Mouse (Mus musculus) CH12F3 (cell line): ENCODE results near the gene Acbd6.

Experiments
- in situ Hi-C: fragments of 300-500 bp; cut with MboI; formaldehyde crosslinking; loops from 2 replicates; pipeline ENCODE4 v1.14.3; 2020; ENCODE audit warnings: low sequenced_read_pairs

The Acbd6 gene

DNA sequence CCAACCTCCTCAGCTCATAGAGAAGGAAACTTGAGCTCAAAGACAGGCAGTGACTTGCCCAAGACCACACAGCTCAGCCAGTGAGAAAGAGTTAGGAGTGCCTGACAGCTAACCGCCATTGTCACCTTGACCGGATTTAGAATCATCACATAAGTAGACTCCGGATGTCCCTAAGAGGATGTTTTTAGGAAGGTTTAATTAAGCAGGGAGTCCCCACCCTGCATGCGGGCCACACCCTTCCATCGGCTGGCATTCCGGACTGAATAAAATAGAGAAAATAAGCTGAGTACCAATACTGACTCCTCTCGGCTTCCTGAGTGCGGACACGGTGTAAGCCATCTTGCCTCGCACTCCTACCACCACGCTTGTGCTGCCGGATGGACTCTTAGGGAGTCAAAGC lies 159.4 kb downstream of the Acbd6 start:
- in situ Hi-C loops, result no loop called here

DNA sequence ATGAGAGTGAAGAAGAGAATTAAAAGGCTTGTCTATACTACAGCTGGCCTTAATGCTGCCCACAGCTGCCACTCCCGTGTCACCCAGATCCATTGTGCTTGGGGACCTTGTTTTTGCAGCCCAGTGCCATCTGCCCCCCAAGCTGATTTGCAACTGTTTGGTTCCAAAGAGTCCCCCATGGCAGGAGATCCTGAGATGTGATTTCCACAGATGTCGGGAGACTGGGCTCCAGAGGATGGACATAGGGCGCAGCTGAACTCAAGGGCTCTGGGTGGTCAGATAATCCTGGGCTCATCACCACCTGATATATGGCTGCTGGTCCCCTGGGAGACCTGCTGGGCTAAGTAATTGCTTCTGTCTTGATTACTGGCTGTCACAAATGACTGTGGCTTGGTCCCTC lies 160.9 kb downstream of the Acbd6 start:
- in situ Hi-C loops, result no loop called here

DNA sequence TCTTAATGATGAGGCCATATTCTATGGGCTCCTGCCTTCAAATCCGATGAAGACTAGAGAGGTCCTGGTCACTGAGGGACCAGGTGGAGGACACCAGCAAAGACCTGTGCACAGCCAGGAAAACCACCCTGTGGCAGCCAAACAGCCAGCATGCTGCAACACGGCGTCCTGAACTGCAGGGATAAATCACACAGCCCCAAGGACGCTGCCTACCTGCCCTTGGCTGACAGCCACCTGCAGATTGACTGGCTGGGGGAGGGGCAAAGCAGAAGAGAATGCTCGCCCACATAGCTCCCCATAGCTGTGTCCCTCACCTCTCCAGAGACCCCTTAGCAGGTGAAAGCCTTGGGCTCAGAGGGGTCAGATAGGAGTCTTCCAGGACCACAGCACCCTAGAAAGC lies 162.1 kb downstream of the Acbd6 start:
- in situ Hi-C loops, result no loop called here

DNA sequence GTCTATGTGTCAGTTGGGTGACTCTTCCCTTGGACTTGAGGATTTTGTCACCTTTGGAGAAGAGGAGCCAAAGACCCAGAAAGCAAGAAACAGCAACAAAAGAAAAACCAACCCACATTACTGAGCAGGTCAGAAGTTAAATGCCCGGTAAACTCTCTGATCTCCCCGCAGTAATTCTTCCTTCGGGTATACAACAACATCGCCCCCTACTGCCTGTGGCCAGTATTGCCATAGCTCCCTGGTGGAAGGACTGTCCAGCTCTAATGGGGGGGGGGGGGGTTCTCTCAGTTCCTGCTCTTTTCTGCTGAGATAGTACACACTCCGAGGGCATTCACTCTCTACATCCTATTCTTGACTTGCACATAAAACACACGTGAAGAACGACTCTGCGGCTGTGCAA lies 163.5 kb downstream of the Acbd6 start:
- in situ Hi-C loops, result no loop called here

DNA sequence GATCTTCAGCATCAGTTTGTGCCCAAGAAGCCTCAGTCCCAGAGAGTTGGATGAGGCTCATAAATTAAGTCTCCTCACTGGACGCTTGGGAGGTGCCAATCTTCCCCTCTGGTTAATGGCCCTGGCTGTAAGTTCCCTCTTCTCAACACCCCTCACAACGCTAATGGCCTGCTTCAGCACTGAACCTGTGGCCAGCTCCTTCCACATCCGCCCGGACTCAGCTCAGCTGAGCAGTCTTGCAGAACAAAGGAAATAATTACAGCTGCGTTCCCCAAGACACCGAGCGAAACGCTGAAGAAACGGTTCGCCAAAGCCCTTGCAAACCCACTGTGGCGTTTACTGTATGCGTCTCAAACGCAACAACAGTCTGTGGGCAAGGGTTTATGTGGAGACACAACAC lies 164.3 kb downstream of the Acbd6 start:
- in situ Hi-C loops, result no loop called here

DNA sequence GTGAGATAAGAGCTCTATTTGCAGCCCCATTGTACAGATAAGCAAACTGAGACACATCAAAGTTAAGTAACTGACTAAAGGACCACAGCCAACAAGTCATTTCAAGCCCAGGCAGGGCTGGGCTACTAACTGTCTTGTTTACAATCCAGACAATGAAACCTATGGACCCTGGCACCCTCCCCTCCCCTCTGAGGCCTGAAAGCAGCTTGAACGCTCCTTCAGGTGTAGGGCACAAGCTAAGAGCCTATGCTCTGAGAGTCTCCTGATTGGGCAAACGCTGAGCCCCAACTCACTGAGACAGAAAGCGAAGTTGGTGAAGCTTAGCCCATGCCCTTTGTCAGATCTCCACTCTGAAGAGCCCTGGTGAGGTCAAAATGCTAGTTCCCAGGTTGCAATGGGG lies 166.4 kb downstream of the Acbd6 start:
- in situ Hi-C loops, result no loop called here

DNA sequence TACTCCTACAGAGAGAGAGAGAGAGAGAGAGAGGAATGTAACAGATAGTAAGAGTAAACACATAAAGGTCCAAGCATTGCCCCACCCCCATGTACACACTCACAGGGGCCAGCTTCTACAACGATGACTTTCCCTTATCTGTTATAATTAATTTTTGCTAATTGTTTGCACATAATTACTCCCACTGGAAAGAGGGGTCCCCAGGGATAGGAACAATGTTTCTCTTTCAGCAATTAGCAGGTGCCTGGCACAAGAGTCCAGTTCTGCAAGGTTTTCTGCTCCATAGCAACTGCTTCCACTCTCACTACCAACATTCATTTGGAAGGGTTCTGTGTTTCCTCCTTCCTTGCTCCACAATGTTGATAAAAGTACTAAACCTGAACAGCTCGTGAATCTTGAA lies 168.0 kb downstream of the Acbd6 start:
- in situ Hi-C loops, result no loop called here

DNA sequence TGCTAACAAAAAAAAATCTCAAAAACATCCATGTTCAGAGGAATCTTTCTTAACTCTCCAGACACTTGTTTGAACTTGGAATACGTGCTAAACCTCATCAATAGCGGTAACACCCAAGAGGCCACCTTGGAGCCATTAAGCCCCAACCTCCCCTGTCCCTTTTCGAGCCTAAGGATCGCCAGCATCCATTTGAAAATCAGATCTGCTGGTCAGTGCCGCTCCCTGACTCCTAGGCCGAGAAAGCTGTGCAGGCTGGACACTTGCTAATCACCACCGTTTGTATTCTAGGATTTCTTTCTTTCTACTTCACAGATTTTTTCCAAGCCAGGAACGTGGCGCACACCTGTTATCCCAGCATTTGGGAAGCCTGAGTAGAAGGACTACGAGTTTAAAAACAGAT lies 169.9 kb downstream of the Acbd6 start:
- in situ Hi-C loops, result no loop called here

DNA sequence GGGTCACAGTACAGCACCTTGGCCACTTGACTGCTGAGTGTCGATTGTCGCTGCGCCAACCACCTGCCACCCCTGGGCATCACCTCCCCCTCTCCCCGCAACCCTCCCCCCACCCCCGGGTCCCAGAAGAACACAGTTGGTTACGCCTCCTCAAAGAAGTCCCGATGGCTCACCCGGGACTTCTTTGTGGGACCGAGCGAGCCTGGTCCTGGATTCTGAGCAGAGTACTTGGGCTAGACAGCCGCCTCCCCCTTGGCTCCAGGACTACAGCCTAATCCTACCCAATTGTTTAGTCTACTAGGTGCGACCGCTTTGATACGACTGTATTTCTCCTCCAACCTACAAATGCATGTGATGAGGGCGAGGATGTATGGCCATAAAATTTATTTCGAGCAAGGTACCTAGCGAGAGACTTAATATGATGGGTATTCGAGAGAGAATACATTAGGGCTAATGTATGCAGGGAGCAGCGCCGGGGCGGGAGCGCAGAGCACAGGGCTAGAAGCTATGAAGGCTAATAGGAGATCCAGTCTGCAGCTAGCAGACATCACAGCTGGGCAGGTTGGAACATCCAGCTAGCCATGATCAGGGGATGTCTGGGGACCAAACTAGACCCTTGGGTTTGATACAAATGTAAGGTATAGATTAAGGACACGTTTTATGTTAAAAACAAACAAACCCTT lies 171.3 kb downstream of the Acbd6 start:
- in situ Hi-C loops, result no loop called here

DNA sequence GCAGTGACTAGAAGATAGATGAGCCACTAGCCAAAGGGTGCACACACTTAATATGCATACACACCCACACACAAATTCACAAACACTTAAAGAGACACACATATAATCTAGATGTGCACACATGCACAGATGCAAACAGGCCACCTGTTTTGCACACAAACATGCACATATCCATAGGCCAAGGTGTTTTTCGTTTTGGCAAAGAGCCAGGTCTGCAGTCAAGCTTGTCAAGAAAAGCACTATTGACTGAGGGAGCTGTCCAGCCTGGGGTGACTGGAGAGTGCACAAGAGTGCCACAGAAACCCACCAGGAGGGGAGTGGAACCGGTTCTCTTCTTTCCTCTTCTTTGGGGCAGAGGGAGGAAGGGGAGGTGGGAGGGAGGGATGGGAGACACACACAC lies 173.2 kb downstream of the Acbd6 start:
- in situ Hi-C loops, result no loop called here

DNA sequence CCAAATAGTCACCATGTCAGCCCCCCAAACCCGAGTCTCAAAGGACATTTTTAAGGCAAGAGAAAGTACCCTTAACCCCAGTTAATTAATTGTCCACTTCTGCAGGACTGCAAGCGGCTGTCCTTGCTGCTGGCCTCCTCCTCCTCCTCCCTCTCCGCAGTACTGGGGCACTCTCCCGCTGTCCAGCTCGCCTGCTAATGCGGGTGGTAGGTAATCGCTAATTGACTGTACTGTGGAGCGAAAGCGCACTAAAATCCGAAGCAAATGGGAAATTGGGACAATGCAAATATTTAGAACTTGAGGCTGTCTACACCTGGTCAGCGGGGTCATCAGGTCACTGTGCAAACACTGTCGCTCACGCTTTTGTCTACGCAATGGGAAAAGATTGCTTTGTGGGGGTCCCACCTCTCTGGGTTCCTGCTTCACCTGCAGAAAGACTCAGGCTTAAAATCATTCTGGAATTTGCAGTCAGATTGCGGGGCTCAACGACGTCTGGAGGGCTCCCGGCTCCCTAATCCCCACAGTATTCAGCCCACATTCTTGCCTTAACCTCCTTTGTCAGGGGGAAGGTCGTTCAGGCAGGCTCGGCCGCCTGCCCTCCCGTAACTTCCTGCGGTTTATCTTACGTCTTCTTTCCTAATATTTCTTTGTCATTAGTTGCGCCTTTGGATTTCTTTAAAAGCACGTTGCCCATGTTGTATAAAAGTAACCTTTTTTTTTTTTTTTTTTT lies 178.3 kb downstream of the Acbd6 start:
- in situ Hi-C loops, result no loop called here

DNA sequence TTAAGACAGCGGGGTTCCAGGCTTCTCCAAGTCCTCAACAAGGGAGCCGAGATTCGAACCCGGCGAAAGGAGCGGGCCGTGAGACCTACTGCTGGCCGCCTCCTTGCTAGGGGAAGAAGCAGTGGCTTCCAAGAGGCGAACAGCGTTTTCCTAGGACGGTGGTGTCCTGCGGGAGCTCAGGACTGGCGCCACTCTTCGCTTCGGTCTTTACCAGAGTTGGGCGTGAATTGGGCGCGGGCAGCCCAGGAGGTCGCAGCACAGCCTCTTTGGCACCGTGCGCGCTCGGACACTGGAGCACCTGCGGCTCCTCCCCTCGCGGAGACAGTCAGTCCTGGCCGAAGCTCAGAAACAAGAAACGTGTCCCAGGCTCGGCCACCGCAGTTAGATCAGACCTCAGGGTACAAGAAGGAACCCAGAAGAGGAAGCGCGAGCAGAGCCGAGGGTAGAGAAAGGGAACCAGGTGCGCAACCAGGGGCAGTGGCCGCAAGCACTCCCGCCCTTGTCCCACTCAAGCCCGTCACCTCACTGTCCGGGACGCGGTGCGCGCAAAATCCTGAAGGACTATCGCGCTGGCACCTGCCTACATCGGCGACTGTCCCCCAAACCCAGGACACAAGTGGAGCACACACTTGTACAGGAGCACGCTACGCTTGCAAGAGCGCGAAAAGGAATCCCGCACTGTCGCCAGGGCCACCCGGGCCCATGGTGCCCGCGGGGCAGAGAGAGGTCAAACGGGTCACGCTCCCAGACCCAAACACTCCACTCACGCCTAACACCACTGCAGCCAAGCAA lies 179.3 kb downstream of the Acbd6 start:
- in situ Hi-C loops, result no loop called here

DNA sequence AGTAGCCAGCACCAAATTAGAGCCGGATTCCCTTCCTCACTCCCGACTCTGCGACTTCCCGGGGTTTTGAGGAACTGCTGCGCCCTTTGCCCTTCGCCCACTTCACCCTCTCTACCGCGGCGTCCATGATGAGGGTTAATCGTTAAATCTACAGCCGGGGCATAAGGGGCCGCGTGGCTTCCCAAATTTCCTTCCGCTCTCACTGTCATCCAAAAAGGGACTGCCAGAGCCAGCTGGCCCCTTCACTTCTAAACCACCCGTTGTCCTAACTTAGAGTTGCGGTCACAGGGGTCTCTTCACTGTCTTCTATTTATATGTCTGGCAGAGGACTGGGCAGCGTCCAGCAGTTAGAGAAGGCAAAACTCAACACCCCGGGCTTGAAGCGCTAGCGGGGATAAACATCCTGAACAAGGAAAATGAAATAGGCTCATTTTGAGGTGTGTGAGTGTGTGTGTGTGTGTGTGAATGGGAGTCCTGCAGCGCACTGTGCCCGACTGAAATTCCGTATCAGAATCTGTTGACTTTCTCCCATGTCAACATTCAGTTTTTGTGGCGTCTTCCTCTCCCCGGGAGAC lies 180.0 kb downstream of the Acbd6 start:
- in situ Hi-C loops, result no loop called here
